Mouse (Mus musculus): Measurements from ENCODE around the gene Olfr195.
"Not testable (repeated sequence)": the region's sequence is repeated elsewhere in the genome, so short reads cannot be mapped to it uniquely, and the experiment has no call there.

The Olfr195 gene

GRCm38 (mm10) chr16:59146746-59147145, at the start of gene Olfr195:
TSS of gene Olfr195 (plus strand) at chr16:59147046.
- no peak for DNase-seq (ENCODE audit: low spot score)

GRCm38 (mm10) chr16:59105312-59105711, 41.5 kb upstream of the Olfr195 start:
- DNase-seq (ENCODE audit: low spot score) = no peak

- DNase-seq (ENCODE audit: low spot score) = not testable (repeated sequence)
These were observed 38.3 kb upstream of the Olfr195 start for GRCm38 (mm10) chr16:59108522-59108921.

GRCm38 (mm10) chr16:59111781-59112180, 35.1 kb upstream of the Olfr195 start, which contains the start of gene Olfr193:
TSS of gene Olfr193 (minus strand) at chr16:59111881.
- no peak for DNase-seq (ENCODE audit: low spot score)

DNA sequence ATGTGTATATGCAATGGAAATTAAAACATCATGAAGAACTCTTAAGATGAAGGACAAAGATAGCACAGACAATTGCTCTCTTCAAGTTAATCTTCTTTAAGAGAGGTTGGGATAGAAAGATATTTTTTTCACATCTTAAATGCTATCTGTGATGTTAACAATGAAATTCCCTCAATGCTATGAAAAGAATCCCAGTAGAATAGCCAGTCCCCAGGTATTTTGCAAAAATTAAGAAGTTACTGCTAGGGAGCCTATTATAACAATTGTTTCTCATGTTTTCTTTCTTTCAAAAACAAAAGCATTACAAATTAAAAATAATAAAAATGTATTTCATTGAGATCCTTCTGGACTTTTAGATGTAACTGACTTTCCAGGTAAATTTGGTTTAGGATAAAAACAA, 25.9 kb upstream of the Olfr195 start, which contains the start of gene Olfr194:
Gene Olfr194, minus strand, starts transcription at position 101 of the 400 bp plus-strand sequence.
- DNase-seq (ENCODE audit: low spot score) = no peak

DNA sequence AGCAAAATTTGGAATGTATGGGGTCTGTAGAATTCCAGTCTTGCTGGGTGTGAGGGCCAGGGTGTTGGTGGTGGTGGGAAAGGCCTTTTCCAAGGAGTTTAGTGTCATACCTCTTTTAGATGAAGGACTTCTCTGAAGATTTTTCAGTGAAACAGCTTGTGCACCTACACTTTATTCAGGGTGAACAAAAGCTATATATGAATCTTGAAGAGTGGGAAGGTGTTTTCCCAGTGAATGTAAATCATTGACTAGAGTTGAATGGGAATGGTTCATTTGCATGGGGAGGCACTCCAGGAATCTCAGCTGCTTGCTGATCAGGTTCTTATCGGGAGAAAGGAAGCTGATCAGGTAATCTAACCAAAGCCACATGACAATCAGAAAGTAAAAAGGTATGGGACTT, 16.1 kb upstream of the Olfr195 start:
- no peak for DNase-seq (ENCODE audit: low spot score)

GRCm38 (mm10) chr16:59141105-59141504, 5.7 kb upstream of the Olfr195 start:
- DNase-seq (ENCODE audit: low spot score) = peak; percentile 11

GRCm38 (mm10) chr16:59151996-59152395, 5.2 kb downstream of the Olfr195 start:
- no peak for DNase-seq (ENCODE audit: low spot score)

DNA sequence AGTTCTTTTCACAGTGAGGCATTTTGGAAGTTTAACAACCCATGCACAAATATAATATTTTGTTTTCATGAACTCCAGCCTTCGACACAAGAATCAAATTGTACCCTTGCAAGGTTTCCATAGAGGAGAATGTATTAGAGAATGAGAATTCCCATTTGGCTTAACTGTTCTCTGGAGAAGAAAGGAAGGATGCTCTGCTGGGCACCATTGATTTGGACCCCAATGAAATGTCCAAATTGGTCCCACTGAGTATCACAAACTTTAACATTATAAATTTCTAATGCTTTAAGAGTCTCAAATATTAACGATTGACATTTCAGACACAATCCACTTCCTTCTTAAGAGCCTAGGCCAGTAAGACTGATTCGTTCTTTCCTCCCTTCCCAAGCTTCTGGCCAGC, 23.5 kb downstream of the Olfr195 start, which contains the start of gene Olfr196:
Gene Olfr196, minus strand, starts transcription at position 101 of the 400 bp plus-strand sequence.
- DNase-seq (ENCODE audit: low spot score) = no peak

All from yolk sac, embryonic 10.5 days (tissue).